Mouse (Mus musculus): ENCODE data around the gene Prkg1. TPM values are rescaled to one million over a fixed set of nuclear protein-coding genes. Genes with fewer than 3 reads are reported as not detected.
"Not testable (repeated sequence)": the region's sequence is repeated elsewhere in the genome, so short reads cannot be mapped to it uniquely, and the experiment has no call there.

Gene Prkg1
- total RNA-seq, 1 experiment, result 1.5 TPM

DNA sequence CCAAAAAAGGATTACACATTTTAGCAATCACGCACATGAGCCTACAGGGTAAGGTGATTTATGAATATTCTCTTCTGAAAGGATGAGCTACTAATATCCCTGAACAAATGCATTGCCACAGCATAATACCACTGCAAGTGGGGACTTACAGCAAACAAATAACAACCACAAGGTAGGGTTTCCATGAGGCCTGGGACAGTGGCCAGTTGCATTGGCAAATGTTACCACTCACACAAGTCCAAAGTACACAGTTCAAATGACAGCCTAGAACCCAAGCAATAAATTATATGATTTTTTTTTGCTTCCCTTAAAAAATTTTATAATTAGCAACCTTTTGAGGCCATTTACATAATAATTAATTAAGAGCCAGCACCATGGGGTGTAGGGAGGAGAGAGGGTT is 395.7 kb downstream of the Prkg1 start:
- Histone ChIP-seq H3K9me3 (ENCODE audit: control insufficient read depth, insufficient read depth, low read depth, low read length) (no peaks in the 10 kb centered on the region), H3K36me3 (ENCODE audit: control insufficient read depth, insufficient read depth, low read length, poor library complexity, severe bottlenecking) (no peaks in the 10 kb centered on the region), H3K27ac (ENCODE audit: insufficient read depth, low read depth, low read length, poor library complexity, severe bottlenecking) (no peak overlapping the region), H3K4me3 (ENCODE audit: insufficient read depth in 1 of 2, low read depth in 1 of 2, low read length in 2 of 2, poor library complexity in 1 of 2, severe bottlenecking in 1 of 2) (no peak overlapping the region), H3K9ac (ENCODE audit: insufficient read depth, low read depth, low read length, poor library complexity, severe bottlenecking) (no peak overlapping the region), H3K4me1 (ENCODE audit: control insufficient read depth in 2 of 2, insufficient read depth in 2 of 2, low read length in 2 of 2, poor library complexity in 1 of 2) (no peaks in the 10 kb centered on the region)
- no peak for DNase-seq (ENCODE audit: low read depth, low spot score)
- no peak for TF ChIP-seq CHD2 (IDR thresholded peaks at IDR 0.05; ENCODE audit: low read depth, low read length)
- in situ Hi-C loops (cut with MboI; ENCODE audit: low sequenced_read_pairs in 2 of 2, unreplicated experiment in 2 of 2), result no loop called here

DNA sequence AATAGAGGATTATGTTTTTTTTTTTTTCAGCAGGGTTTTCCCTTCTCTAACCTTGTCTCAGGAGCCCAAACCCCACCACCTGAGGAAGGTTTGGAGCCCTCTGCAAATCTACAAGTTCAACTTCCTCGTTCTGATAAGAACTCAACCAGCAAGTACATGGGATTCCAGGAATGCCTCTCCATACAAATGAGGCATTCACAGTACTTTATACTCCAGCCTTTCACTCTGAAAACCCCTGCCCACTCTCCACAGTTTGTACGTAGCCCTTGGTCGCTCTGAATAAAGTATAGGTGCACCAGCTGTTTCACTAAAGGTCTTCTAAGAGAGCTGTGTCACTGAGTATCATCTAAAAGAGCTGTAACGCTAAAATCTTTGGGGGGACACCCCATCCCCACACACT is 402.8 kb downstream of the Prkg1 start:
- no peak for TF ChIP-seq MAFK (IDR thresholded peaks at IDR 0.05; ENCODE audit: insufficient read depth, low read depth, low read length)
- no peak for TF ChIP-seq HCFC1 (IDR thresholded peaks at IDR 0.05; ENCODE audit: borderline replicate concordance, insufficient read depth, low read length)
- TF ChIP-seq ZC3H11A (IDR thresholded peaks at IDR 0.05; ENCODE audit: borderline replicate concordance, low read depth, low read length), result no peak
- no peak for TF ChIP-seq ZNF384 (IDR thresholded peaks at IDR 0.05; ENCODE audit: low read depth, low read length)
- no peak for TF ChIP-seq CHD2 (IDR thresholded peaks at IDR 0.05; ENCODE audit: low read depth, low read length)
- in situ Hi-C loops (cut with MboI; ENCODE audit: low sequenced_read_pairs in 2 of 2, unreplicated experiment in 2 of 2), result no loop called here

DNA sequence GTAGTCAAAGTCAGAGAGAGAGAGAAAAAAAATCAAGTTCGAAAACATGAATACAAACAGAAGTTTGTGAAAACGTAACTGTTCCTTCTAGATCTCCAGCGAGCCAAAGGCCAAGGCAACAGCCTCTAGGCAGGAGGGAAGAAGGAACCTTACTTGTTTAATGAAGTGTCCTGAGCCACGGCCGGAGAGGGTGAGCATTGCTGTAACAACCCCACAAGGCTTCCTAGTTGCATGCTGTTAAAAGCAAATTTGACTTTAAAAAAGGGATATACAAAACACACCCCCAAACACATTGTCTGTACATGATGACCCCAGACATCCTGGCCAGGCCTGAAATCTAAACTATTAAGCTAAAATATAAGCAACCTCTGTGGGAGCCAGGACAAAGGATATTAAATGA is 403.3 kb downstream of the Prkg1 start:
- Histone ChIP-seq H3K4me1 (ENCODE audit: control insufficient read depth in 2 of 2, insufficient read depth in 2 of 2, low read length in 2 of 2, poor library complexity in 1 of 2) (no peaks in the 10 kb centered on the region), H3K27ac (ENCODE audit: insufficient read depth, low read depth, low read length, poor library complexity, severe bottlenecking) (no peak overlapping the region), H3K9ac (ENCODE audit: insufficient read depth, low read depth, low read length, poor library complexity, severe bottlenecking) (no peak overlapping the region), H3K36me3 (ENCODE audit: control insufficient read depth, insufficient read depth, low read length, poor library complexity, severe bottlenecking) (no peaks in the 10 kb centered on the region), H3K4me3 (ENCODE audit: insufficient read depth in 1 of 2, low read depth in 1 of 2, low read length in 2 of 2, poor library complexity in 1 of 2, severe bottlenecking in 1 of 2) (no peak overlapping the region), H3K9me3 (ENCODE audit: control insufficient read depth, insufficient read depth, low read depth, low read length) (no peaks in the 10 kb centered on the region)
- no peak for DNase-seq (ENCODE audit: low read depth, low spot score)
- in situ Hi-C loops (cut with MboI; ENCODE audit: low sequenced_read_pairs in 2 of 2, unreplicated experiment in 2 of 2), result no loop called here
- TF ChIP-seq MAFK (IDR thresholded peaks at IDR 0.05; ENCODE audit: insufficient read depth, low read depth, low read length) (no peak), ZC3H11A (IDR thresholded peaks at IDR 0.05; ENCODE audit: borderline replicate concordance, low read depth, low read length) (no peak), ZNF384 (IDR thresholded peaks at IDR 0.05; ENCODE audit: low read depth, low read length) (no peak), HCFC1 (IDR thresholded peaks at IDR 0.05; ENCODE audit: borderline replicate concordance, insufficient read depth, low read length) (no peak), CHD2 (IDR thresholded peaks at IDR 0.05; ENCODE audit: low read depth, low read length) (no peak)

More for the DNA sequence above, 402.8 kb downstream of the Prkg1 start:
- no peaks in the 10 kb centered on the region for H3K36me3 ChIP-seq (ENCODE audit: control insufficient read depth, insufficient read depth, low read length, poor library complexity, severe bottlenecking)
- H3K9ac ChIP-seq (ENCODE audit: insufficient read depth, low read depth, low read length, poor library complexity, severe bottlenecking), result no peak overlapping the region
- H3K4me1 ChIP-seq (ENCODE audit: control insufficient read depth in 2 of 2, insufficient read depth in 2 of 2, low read length in 2 of 2, poor library complexity in 1 of 2), result no peaks in the 10 kb centered on the region
- DNase-seq (ENCODE audit: low read depth, low spot score), result no peak
- no peak overlapping the region for H3K27ac ChIP-seq (ENCODE audit: insufficient read depth, low read depth, low read length, poor library complexity, severe bottlenecking)
- H3K9me3 ChIP-seq (ENCODE audit: control insufficient read depth, insufficient read depth, low read depth, low read length), result no peaks in the 10 kb centered on the region
- H3K4me3 ChIP-seq (ENCODE audit: insufficient read depth in 1 of 2, low read depth in 1 of 2, low read length in 2 of 2, poor library complexity in 1 of 2, severe bottlenecking in 1 of 2), result no peak overlapping the region

DNA sequence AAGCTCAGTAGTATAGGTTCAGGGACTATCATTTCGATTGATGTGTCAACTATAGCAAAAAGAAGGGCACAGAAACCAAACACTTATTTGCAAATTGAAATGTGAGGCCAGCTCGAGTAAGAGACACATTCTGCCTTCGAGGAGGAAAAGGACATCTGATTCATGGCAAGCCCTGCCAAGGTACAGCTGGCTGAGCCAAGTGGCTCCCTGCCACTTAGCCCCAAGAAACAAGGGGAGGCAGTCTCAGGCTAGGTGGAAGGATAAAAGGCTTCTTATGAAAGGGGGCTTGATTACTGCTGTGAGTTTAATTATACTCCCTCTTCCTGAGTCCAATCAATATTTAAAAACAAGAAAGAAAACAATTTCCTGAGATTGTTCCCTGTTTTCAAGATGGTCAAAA is 403.7 kb downstream of the Prkg1 start:
- Histone ChIP-seq H3K4me3 (ENCODE audit: insufficient read depth in 1 of 2, low read depth in 1 of 2, low read length in 2 of 2, poor library complexity in 1 of 2, severe bottlenecking in 1 of 2) (no peak overlapping the region), H3K36me3 (ENCODE audit: control insufficient read depth, insufficient read depth, low read length, poor library complexity, severe bottlenecking) (no peaks in the 10 kb centered on the region), H3K9ac (ENCODE audit: insufficient read depth, low read depth, low read length, poor library complexity, severe bottlenecking) (no peak overlapping the region), H3K4me1 (ENCODE audit: control insufficient read depth in 2 of 2, insufficient read depth in 2 of 2, low read length in 2 of 2, poor library complexity in 1 of 2) (no peaks in the 10 kb centered on the region), H3K9me3 (ENCODE audit: control insufficient read depth, insufficient read depth, low read depth, low read length) (no peaks in the 10 kb centered on the region), H3K27ac (ENCODE audit: insufficient read depth, low read depth, low read length, poor library complexity, severe bottlenecking) (no peak overlapping the region)
- in situ Hi-C loops (cut with MboI; ENCODE audit: low sequenced_read_pairs in 2 of 2, unreplicated experiment in 2 of 2), result no loop called here
- TF ChIP-seq HCFC1 (IDR thresholded peaks at IDR 0.05; ENCODE audit: borderline replicate concordance, insufficient read depth, low read length), result no peak
- TF ChIP-seq MAFK (IDR thresholded peaks at IDR 0.05; ENCODE audit: insufficient read depth, low read depth, low read length), result no peak
- TF ChIP-seq ZNF384 (IDR thresholded peaks at IDR 0.05; ENCODE audit: low read depth, low read length), result no peak
- no peak for DNase-seq (ENCODE audit: low read depth, low spot score)

DNA sequence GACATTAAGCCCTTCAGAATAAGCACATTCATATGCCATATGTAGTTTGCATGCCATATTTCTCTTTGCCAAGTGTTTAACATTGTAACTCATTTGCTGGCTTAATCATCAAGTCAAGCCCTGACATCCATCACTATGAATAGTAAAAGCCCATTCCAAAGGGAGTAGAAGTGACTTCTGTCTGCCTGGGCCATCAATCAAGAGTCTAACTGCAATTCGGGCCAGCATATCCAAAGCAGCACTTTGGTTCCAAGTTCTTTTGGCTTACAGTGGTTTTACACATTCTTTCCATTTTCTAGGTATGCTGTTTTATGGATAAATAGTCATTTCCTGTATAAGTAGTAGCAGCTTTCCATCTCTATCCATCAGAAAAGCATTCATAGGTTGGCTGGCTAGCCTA is 409.9 kb downstream of the Prkg1 start:
- H3K4me3 ChIP-seq (ENCODE audit: insufficient read depth in 1 of 2, low read depth in 1 of 2, low read length in 2 of 2, poor library complexity in 1 of 2, severe bottlenecking in 1 of 2), result no peak overlapping the region
- H3K27ac ChIP-seq (ENCODE audit: insufficient read depth, low read depth, low read length, poor library complexity, severe bottlenecking), result no peak overlapping the region
- H3K36me3 ChIP-seq (ENCODE audit: control insufficient read depth, insufficient read depth, low read length, poor library complexity, severe bottlenecking), result no peaks in the 10 kb centered on the region
- no peaks in the 10 kb centered on the region for H3K4me1 ChIP-seq (ENCODE audit: control insufficient read depth in 2 of 2, insufficient read depth in 2 of 2, low read length in 2 of 2, poor library complexity in 1 of 2)
- in situ Hi-C loops (cut with MboI; ENCODE audit: low sequenced_read_pairs in 2 of 2, unreplicated experiment in 2 of 2), result no loop called here
- TF ChIP-seq CHD2 (IDR thresholded peaks at IDR 0.05; ENCODE audit: low read depth, low read length), result no peak
- no peak for TF ChIP-seq HCFC1 (IDR thresholded peaks at IDR 0.05; ENCODE audit: borderline replicate concordance, insufficient read depth, low read length)
- TF ChIP-seq ZC3H11A (IDR thresholded peaks at IDR 0.05; ENCODE audit: borderline replicate concordance, low read depth, low read length), result no peak
- no peak for TF ChIP-seq MAFK (IDR thresholded peaks at IDR 0.05; ENCODE audit: insufficient read depth, low read depth, low read length)
- TF ChIP-seq ZNF384 (IDR thresholded peaks at IDR 0.05; ENCODE audit: low read depth, low read length), result no peak
- no peaks in the 10 kb centered on the region for H3K9me3 ChIP-seq (ENCODE audit: control insufficient read depth, insufficient read depth, low read depth, low read length)
- no peak for DNase-seq (ENCODE audit: low read depth, low spot score)
- H3K9ac ChIP-seq (ENCODE audit: insufficient read depth, low read depth, low read length, poor library complexity, severe bottlenecking), result no peak overlapping the region

DNA sequence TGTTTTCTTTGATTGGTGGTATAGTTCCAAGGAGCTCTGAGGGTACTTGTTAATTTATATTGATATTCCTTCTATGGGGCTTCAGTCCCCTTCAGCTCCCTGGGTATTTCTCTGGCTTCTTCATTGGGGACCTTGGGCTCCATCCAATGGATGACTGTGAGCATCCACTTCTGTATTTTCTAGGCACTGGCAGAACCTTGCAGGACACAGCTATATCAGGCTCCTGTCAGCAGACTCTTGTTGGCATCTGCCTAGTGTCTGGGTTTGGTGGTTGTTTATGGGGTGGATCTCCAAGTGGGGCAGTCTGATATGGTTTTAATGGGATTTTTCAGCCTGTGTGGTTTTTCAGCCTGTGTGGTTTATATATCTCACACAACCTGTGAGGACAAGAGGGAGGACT is 412.0 kb downstream of the Prkg1 start:
- H3K4me1 ChIP-seq (ENCODE audit: control insufficient read depth in 2 of 2, insufficient read depth in 2 of 2, low read length in 2 of 2, poor library complexity in 1 of 2); in situ Hi-C loops (cut with MboI; ENCODE audit: low sequenced_read_pairs in 2 of 2, unreplicated experiment in 2 of 2); H3K9me3 ChIP-seq (ENCODE audit: control insufficient read depth, insufficient read depth, low read depth, low read length); DNase-seq (ENCODE audit: low read depth, low spot score); H3K4me3 ChIP-seq (ENCODE audit: insufficient read depth in 1 of 2, low read depth in 1 of 2, low read length in 2 of 2, poor library complexity in 1 of 2, severe bottlenecking in 1 of 2); H3K27ac ChIP-seq (ENCODE audit: insufficient read depth, low read depth, low read length, poor library complexity, severe bottlenecking); H3K9ac ChIP-seq (ENCODE audit: insufficient read depth, low read depth, low read length, poor library complexity, severe bottlenecking); H3K36me3 ChIP-seq (ENCODE audit: control insufficient read depth, insufficient read depth, low read length, poor library complexity, severe bottlenecking): not testable (repeated sequence)

Data from ES-E14 (cell line).